Mouse (Mus musculus) urinary bladder, postnatal 36 days (tissue): ENCODE measurements around the gene Gucd1.
A peak's percentile ranks its signal among the peaks of the same experiment; 100 is the strongest.

ENCODE experiments used
- DNase-seq, 2 experiments: peaks; one replicate each; pipeline ENCODE4 v3.0.0; 2022; ENCODE audit warnings: low spot score in 2 of 2, mixed read lengths in 1 of 2

The Gucd1 gene

GRCm38 (mm10) chr10:75323986-75324385 is 193.8 kb downstream of the Gucd1 start:
- no peak for DNase-seq

GRCm38 (mm10) chr10:75322966-75323365 is 194.8 kb downstream of the Gucd1 start:
- DNase-seq: no peak

- DNase-seq: no peak
Measured at GRCm38 (mm10) chr10:75320321-75320720, 197.5 kb downstream of the Gucd1 start.

- no peak for DNase-seq
Measured at GRCm38 (mm10) chr10:75318206-75318605, 199.6 kb downstream of the Gucd1 start.

GRCm38 (mm10) chr10:75316908-75317761 is 200.6 kb downstream of the Gucd1 start:
- DNase-seq: peak; percentile 47 to 66

- DNase-seq: no peak
Measured at GRCm38 (mm10) chr10:75316872-75316907, 201.1 kb downstream of the Gucd1 start, which contains the start of gene Adora2a. Adora2a (plus strand) TSS chr10:75316877.

- DNase-seq: no peak
Measured at GRCm38 (mm10) chr10:75316472-75316871, 201.3 kb downstream of the Gucd1 start.

- DNase-seq: no peak
Measured at GRCm38 (mm10) chr10:75315756-75316155, 202.0 kb downstream of the Gucd1 start.

- peak; percentile 37 to 59 for DNase-seq
Measured at GRCm38 (mm10) chr10:75314190-75314980, 203.4 kb downstream of the Gucd1 start.

- no peak for DNase-seq
Measured at GRCm38 (mm10) chr10:75312361-75312760, 205.4 kb downstream of the Gucd1 start.

GRCm38 (mm10) chr10:75307130-75307529 is 210.6 kb downstream of the Gucd1 start:
- DNase-seq: no peak

- DNase-seq: no peak
Measured at GRCm38 (mm10) chr10:75304413-75304812, 213.4 kb downstream of the Gucd1 start.

- DNase-seq: no peak
Measured at GRCm38 (mm10) chr10:75304049-75304405, 213.7 kb downstream of the Gucd1 start.

- no peak for DNase-seq
Measured at GRCm38 (mm10) chr10:75303324-75304048, 214.3 kb downstream of the Gucd1 start.

GRCm38 (mm10) chr10:75302536-75302935 is 215.2 kb downstream of the Gucd1 start:
- no peak for DNase-seq

GRCm38 (mm10) chr10:75301937-75302336 is 215.8 kb downstream of the Gucd1 start:
- no peak for DNase-seq

GRCm38 (mm10) chr10:75301195-75301806 is 216.5 kb downstream of the Gucd1 start:
- no peak for DNase-seq
